Mouse (Mus musculus): Measurements from ENCODE around the gene Agpat4.

The Agpat4 gene

GRCm38 (mm10) chr17:12159187-12160060 lies 40.9 kb downstream of the Agpat4 start:
- in situ Hi-C loops (cut with MboI, MseI) = loop anchor here (5.0 kb wide), 2 partner anchors 33 to 37 kb away; no protein-coding TSS in a partner anchor

GRCm38 (mm10) chr17:12160061-12160421 lies 41.5 kb downstream of the Agpat4 start:
- in situ Hi-C loops (cut with MboI, MseI) = loop anchor here (5.0 kb wide), 1 partner anchor 38 kb away; no protein-coding TSS in a partner anchor

GRCm38 (mm10) chr17:12160540-12160939 lies 42.0 kb downstream of the Agpat4 start:
- in situ Hi-C loops (cut with MboI, MseI) = loop anchor here (5.0 kb wide), 1 partner anchor 38 kb away; no protein-coding TSS in a partner anchor

GRCm38 (mm10) chr17:12160984-12161764 lies 42.7 kb downstream of the Agpat4 start:
- in situ Hi-C loops (cut with MboI, MseI) = loop anchor here (5.0 kb wide), 1 partner anchor 39 kb away; no protein-coding TSS in a partner anchor

DNA sequence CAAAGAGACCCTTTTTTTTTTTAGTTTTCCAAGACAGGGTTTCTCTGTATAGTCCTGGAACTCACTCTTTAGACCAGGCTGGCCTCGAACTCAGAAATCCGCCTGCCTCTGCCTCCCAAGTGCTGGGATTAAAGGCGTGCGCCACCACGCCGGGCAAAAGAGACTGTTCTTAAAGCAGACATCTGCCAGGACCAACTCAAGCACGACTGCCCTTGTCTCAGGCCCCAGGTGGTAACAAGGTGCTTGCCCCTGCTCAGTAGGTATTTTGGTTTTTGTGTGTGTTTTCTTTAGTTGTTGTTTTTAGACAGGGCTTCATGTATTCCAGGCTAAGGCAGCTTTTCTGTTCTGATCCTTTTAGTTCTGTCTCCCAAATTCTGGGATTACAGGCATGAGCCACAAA lies 43.4 kb downstream of the Agpat4 start:
- in situ Hi-C loops (cut with MboI, MseI) = loop anchor here (5.0 kb wide), 1 partner anchor 40 kb away; no protein-coding TSS in a partner anchor

DNA sequence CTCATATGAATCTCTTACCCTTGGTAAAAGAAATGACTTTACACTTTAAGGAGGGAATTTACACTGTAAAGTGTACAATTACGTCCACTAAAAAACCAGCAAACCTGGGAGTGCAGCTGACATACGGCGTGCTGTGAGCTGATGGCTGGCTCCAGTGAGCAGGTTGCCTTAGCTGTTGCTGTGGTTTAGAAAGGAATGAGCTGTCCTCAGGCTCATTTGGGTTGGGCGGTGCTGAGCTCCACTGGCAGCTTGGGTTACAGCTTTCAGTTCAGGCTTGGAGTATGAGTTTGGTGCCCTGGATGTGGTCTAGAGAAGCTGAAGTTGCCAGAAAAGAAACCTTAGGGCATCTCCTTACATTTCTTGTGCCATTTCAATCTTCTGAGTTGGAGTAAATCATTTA lies 44.3 kb downstream of the Agpat4 start:
- in situ Hi-C loops (cut with MboI, MseI) = loop anchor here (5.0 kb wide), 1 partner anchor 41 kb away; no protein-coding TSS in a partner anchor

- in situ Hi-C loops (cut with MboI, MseI) = loop anchor here (5.0 kb wide), 1 partner anchor 41 kb away; no protein-coding TSS in a partner anchor
Measured at GRCm38 (mm10) chr17:12163403-12163802, 44.9 kb downstream of the Agpat4 start.

- in situ Hi-C loops (cut with MboI, MseI) = loop anchor here (5.0 kb wide), 1 partner anchor 42 kb away; no protein-coding TSS in a partner anchor
Measured at GRCm38 (mm10) chr17:12163903-12164302, 45.4 kb downstream of the Agpat4 start.

DNA sequence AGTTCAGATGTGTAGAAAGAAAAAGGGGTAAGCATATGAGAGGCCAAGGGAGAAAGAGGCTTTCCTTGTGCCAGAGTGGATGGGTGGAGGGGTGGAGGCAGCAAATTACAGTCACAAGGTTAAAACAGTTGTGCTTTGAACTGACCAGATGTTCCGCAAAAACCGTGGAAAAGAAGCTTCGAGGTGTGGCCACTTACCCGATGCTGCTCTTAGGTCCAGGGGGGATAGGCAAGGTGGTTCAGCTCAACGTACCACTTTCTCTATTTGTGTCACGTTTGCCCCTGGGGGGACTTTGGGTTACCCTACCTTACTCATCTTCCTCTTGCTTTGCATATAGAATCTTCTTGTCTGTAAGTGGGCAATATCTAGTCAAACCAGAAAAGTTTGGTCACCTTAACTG lies 46.0 kb downstream of the Agpat4 start:
- in situ Hi-C loops (cut with MboI, MseI) = loop anchor here (5.0 kb wide), 1 partner anchor 42 kb away; no protein-coding TSS in a partner anchor

DNA sequence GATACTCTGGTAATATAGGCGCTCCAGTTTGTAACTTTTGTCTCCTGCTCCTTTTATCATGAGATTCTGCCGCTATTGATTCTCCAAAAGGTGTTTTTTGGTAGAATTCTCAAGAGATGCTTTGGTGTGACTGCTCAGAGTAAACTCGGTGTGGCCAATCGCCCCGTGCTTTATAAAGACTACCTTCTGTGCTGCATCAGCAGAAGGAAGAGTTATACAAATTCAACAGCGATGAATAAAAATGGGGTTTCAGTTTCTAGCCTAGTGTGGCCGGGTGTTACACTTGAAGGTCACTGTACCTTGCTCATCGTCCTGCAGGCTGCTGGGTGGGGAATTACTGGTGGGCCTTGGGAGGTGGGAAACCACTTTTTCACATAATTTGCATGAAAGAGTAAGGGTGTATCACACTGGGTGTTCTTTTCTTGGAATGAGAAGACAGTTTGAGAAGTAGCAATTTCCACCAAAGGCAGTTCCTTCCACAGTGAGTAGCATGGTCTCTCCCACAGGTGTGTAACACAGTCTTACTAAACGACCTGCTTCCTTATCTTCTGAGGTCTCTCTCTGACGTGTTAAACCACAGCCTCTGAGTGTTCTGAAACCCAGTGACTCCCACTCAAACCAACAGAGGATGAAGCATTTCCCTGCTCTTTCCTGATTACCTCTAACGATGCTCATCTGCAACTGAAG lies 46.6 kb downstream of the Agpat4 start:
- in situ Hi-C loops (cut with MboI, MseI) = no loop called here

GRCm38 (mm10) chr17:12165701-12166100 lies 47.2 kb downstream of the Agpat4 start:
- in situ Hi-C loops (cut with MboI, MseI) = no loop called here

DNA sequence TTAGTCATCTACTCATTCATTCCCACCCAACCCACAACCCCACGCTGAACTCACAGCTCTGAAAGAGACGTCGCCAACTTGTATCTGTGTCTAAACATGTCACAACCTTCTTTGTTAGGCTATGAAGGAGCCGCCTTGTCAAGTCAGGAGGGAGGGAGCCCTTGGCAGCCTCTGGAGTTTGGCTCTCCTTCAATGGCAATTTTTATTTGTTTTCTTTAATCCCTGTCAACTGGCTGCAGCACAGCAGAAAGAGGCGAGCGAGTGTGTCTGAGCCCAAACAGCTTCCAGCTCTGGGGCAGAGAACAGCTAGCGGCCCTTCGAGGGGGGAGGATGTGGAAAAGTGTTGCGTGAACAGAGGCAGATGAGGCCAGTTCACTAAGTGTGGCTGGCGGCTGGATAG lies 50.0 kb downstream of the Agpat4 start:
- in situ Hi-C loops (cut with MboI, MseI) = no loop called here

DNA sequence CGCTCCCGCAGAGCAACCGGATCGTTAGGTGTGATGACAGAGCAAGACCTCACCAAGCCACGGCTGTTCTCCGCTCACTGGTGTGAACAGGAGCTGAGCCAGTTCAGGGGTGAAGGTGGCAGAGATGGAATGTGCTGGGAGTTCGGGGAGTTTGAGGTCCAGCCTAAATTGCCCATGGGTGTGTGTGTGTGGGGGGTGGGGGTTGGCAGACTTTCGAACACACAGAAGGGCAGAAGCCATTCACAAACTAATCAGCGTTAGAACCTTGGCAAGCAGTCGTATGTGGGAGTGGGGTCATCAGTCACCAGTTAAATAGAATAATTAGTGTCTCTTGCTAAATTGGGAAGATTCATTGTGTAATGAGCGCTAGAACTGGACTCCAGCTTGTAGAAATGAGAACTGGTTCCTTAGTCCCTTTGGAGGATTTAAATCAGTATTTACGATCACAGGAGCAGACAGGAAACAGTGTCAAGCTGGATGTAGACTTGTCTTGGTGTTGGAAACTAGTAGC lies 50.9 kb downstream of the Agpat4 start:
- in situ Hi-C loops (cut with MboI, MseI) = no loop called here

DNA sequence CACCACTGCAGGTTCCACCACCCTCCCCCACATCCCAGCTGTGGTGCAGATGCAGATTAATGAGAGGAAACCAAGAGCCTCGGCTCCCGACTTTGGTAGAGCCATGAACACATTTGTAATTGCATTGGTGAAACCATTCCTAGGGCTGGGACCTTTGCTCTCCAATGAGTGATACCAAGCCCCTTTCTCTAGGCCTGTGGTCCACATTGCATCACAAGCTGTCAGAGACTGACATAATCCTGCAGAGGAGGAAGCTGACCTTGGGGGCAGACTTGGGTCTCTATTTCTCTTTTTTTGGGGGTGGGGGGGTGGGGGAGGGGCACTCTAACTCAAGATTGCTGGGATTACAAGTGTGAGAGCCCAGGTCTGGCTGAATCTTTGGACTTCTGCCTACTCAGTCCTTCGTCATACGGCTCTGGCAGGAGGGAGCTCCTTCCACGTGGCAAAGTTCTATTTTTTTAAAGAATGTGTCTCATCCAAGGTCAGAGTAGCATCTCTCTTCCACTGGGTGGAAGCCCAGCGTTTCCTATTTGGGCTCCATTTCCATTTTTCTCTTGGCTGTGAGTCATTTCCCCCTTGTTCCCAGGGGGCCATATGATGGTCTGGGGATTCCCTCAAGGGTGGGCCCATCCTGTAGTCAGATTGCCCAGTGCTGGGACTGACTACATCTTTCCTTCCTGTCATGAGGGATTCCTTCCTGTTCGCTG lies 52.4 kb downstream of the Agpat4 start:
- in situ Hi-C loops (cut with MboI, MseI) = loop anchor here (10.0 kb wide), 1 partner anchor 1136 kb away; no protein-coding TSS in a partner anchor

GRCm38 (mm10) chr17:12171666-12172065 lies 53.2 kb downstream of the Agpat4 start:
- in situ Hi-C loops (cut with MboI, MseI) = loop anchor here (10.0 kb wide), 1 partner anchor 1137 kb away; no protein-coding TSS in a partner anchor

DNA sequence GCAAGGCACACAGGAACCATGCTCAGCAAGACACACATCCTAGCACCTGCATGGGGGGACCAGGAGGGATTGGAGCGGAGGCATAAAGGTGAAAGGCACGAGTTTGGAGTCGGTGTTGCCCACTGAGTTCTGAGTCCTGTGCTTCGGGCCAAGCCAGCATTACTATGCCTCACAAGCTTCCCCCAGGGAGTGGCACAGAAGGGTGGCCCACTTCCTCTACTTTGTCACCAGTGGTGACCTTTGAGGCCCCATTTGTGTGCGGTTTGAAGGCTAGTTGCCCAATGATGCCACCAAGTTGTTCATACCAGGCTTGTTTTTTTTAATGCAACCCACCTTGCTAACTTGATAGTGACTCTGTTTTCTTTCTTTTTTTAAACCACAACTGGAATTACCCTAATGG lies 55.7 kb downstream of the Agpat4 start:
- in situ Hi-C loops (cut with MboI, MseI) = loop anchor here (10.0 kb wide), 1 partner anchor 1139 kb away; no protein-coding TSS in a partner anchor

GRCm38 (mm10) chr17:12174896-12175295 lies 56.4 kb downstream of the Agpat4 start:
- in situ Hi-C loops (cut with MboI, MseI) = loop anchor here (10.0 kb wide), 1 partner anchor 1140 kb away; no protein-coding TSS in a partner anchor

- in situ Hi-C loops (cut with MboI, MseI) = loop anchor here (10.0 kb wide), 1 partner anchor 1141 kb away; no protein-coding TSS in a partner anchor
Measured at GRCm38 (mm10) chr17:12175626-12176025, 57.1 kb downstream of the Agpat4 start.

DNA sequence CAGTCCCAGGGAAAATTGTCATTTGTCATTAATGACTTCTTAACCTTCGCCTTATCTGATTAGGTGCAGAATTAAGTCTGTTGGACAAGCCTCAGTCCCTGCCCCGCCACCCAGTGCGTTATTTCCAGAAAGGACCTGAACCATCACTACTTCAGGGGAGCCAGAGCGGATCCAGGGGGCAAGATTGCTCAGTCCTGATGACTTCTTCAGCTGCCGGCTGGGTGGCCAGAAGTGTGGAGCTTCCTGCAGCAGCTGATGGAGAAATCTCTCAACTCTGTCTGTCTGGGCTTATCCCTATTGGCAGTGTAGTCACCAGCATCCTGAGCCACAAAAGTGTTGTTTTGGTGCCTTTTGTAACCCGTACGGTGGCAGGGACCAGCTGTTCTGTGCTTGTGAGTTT lies 60.8 kb downstream of the Agpat4 start:
- in situ Hi-C loops (cut with MboI, MseI) = loop anchor here (10.0 kb wide), 1 partner anchor 1145 kb away; no protein-coding TSS in a partner anchor

DNA sequence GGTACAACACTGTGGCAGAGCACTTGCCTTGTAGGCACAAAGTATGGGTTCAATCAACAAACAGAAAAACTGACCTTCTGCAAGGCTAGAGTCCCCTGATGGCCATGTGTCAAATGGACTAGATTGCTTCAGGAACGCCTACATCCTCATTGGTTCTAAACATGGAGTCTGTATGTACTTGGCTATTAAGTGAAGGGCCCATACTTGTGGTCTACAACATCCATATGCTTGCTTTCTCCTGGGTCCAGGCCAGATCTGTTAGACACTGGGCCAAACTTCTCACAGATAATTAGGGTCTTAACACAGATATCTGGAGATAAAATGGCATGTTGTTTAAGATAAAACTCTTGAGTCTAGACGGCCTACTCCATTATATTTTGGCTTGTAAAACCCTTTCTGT lies 61.3 kb downstream of the Agpat4 start:
- in situ Hi-C loops (cut with MboI, MseI) = loop anchor here (10.0 kb wide), 1 partner anchor 1145 kb away; no protein-coding TSS in a partner anchor
